Mouse (Mus musculus) limb, embryonic 11.5 days (tissue): ENCODE results near the gene Axdnd1. TPM values are rescaled to one million over a fixed set of nuclear protein-coding genes. Genes with fewer than 3 reads are reported as not detected.
"Not testable (repeated sequence)": the region's sequence is repeated elsewhere in the genome, so short reads cannot be mapped to it uniquely, and the experiment has no call there.

Experiments used
- ATAC-seq: fragments of 200-750 bp; cut with Nextera tagmentation; 2 replicates; pipeline ENCODE4 v1.8.0; 2017; ENCODE audit warnings: low read depth; ENCODE audit not compliant: insufficient number of reproducible peaks, low FRiP score, low TSS enrichment
- DNase-seq: peaks from one replicate; pipeline ENCODE4 v3.0.0-alpha.2; 2015; ENCODE audit warnings: low spot score
- H3K27ac ChIP-seq: fragments of 300-500 bp; sonication (generic); replicated peaks from 2 replicates; pipeline ENCODE4 v1.5.1; 2014; ENCODE audit warnings: low read depth, mild to moderate bottlenecking, low read length
- H3K27me3 ChIP-seq: fragments of 300-500 bp; sonication (generic); 2 replicates; pipeline ENCODE4 v1.6.1; 2014; ENCODE audit warnings: mild to moderate bottlenecking, low read length, mixed read lengths; ENCODE audit not compliant: control insufficient read depth, insufficient read depth
- H3K36me3 ChIP-seq: fragments of 300-500 bp; sonication (generic); 2 replicates; pipeline ENCODE4 v1.6.1; 2014; ENCODE audit warnings: mild to moderate bottlenecking, low read length, moderate library complexity, mixed read lengths; ENCODE audit not compliant: control insufficient read depth, insufficient read depth
- H3K4me1 ChIP-seq: fragments of 300-500 bp; sonication (generic); 2 replicates; pipeline ENCODE4 v1.6.1; 2014; ENCODE audit warnings: low read length, mixed read lengths; ENCODE audit not compliant: control insufficient read depth, insufficient read depth
- H3K4me2 ChIP-seq: fragments of 300-500 bp; sonication (generic); 2 replicates; pipeline ENCODE4 v1.6.1; 2014; ENCODE audit warnings: low read depth, mild to moderate bottlenecking, moderate library complexity; ENCODE audit not compliant: severe bottlenecking
- H3K4me3 ChIP-seq: fragments of 300-500 bp; sonication (generic); 2 replicates; pipeline ENCODE4 v1.5.1; 2014; ENCODE audit warnings: low read depth, low read length
- H3K9ac ChIP-seq: fragments of 300-500 bp; sonication (generic); 2 replicates; pipeline ENCODE4 v1.6.1; 2014; ENCODE audit warnings: mild to moderate bottlenecking, low read length
- H3K9me3 ChIP-seq: fragments of 300-500 bp; sonication (generic); 2 replicates; pipeline ENCODE4 v1.6.1; 2016; ENCODE audit warnings: low read length; ENCODE audit not compliant: control insufficient read depth
- WGBS: fragments of 180-500 bp; shearing (Covaris S2); extraction: QIAGEN DNeasy Blood & Tissue Kit; methylation state at CpG from one replicate; pipeline ENCODE4 v1.1.7; 2014; 5-methylcytosine and 5-hydroxymethylcytosine counted together
- polyA plus RNA-seq: library from polyadenylated mRNA; unstranded; fragments of >200 nt; fragmentation: Nextera tagmentation; extraction: Ambion mirVana; gene quantifications from 2 replicates; pipeline ENCODE4 v1.2.1, GENCODE M21; 2014

Gene Axdnd1
- polyA plus RNA-seq, 1 experiment from 2014 or later = 0.12 TPM

DNA sequence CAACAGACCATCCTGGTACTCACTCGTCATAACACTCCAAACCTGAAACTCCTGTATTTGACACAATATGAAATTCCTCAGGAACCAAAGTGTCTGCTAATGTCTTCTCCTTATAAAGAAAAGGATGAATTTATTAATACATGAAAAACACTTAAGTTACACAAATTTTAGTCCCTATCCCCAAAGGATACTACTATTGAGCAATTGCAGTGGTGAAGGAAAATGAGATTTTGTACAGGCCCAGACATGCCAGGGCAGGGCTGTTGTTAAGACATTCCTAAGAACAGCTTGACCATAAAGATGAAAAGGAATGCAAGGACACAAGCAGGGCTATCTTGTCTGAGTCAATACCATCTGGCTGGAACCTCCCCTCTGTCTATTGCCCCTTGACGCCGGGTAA, 20.8 kb downstream of the Axdnd1 start:
- H3K27me3 ChIP-seq, H3K4me3 ChIP-seq, DNase-seq, ATAC-seq, H3K36me3 ChIP-seq, H3K9ac ChIP-seq, H3K9me3 ChIP-seq, H3K4me1 ChIP-seq, H3K27ac ChIP-seq, H3K4me2 ChIP-seq: not testable (repeated sequence)
- 64% methylated on average over 3 of the region's 3 CpGs for whole genome bisulfite sequencing

DNA sequence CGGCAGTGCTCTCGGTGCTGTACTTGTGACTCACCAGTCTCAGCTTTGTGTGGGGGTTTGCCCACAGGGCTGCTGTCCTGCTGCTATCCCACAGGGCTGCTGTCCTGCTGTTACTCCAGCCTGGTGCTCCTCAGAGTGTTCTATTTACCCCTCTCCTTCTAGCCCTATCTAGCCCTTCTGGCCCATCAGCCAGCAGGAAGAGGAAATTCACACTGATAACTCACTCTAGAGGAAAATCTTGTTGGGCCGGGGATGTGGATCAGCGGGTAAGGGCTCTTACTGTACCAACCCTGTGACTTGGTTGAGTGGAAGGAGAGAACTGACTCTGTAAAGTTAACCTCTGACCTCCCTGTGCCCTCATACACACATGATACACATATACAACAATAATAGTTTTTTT, 27.8 kb downstream of the Axdnd1 start:
- ATAC-seq (no peak), DNase-seq (no peak)
- Histone ChIP-seq H3K4me3 (no peak overlapping the region), H3K27ac (no peak overlapping the region), H3K4me1 (no peaks in the 10 kb centered on the region), H3K9ac (no peak overlapping the region), H3K9me3 (no peaks in the 10 kb centered on the region), H3K27me3 (no peaks in the 10 kb centered on the region), H3K4me2 (no peak overlapping the region), H3K36me3 (no peaks in the 10 kb centered on the region)
- WGBS = 89% methylated on average over 4 of the region's 4 CpGs

DNA sequence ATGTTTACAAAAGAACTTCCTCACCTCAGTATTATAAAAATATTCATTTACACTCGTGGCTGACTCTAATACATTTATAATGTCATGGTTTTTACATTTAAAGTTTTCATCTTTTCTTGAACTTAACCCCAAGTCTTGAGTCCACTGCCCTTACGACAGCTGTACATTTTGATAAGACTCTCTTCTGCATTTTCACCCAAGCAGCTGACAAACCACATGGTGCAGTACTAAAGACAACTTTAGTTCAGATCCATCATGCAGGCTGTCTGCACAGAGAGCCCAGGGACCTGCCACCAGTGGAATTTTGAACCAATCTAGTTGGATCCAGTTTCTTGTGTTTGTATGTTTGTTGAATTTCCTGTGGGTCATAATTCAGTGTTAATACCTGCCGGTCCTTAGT, 34.1 kb downstream of the Axdnd1 start:
- DNase-seq = no peak
- H3K9me3 ChIP-seq = no peaks in the 10 kb centered on the region
- no peak for ATAC-seq
- no peak overlapping the region for H3K4me2 ChIP-seq
- no peak overlapping the region for H3K27ac ChIP-seq
- WGBS = 68% methylated on average over 3 of the region's 3 CpGs
- no peak overlapping the region for H3K9ac ChIP-seq
- no peak overlapping the region for H3K4me3 ChIP-seq
- no peaks in the 10 kb centered on the region for H3K36me3 ChIP-seq
- no peaks in the 10 kb centered on the region for H3K4me1 ChIP-seq
- no peaks in the 10 kb centered on the region for H3K27me3 ChIP-seq

DNA sequence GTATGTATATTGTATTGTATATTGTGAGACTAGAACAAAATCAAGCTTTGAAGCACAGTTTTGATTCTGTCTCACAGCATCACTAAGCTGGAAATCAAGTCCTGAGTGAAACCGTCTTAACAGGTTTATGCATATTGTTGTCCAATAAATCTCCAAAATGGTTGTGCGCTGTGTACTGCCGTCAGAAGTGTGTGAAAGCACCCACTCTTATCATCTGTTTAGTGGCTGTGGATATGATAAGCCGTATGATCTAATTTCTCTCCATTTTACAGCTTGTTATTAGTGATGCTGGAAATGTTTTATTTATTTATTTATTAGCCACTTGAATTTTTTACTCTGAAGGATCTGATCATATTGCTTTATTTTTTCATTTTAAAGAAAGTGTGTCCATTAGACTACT, 34.7 kb downstream of the Axdnd1 start:
- no peak for ATAC-seq

DNA sequence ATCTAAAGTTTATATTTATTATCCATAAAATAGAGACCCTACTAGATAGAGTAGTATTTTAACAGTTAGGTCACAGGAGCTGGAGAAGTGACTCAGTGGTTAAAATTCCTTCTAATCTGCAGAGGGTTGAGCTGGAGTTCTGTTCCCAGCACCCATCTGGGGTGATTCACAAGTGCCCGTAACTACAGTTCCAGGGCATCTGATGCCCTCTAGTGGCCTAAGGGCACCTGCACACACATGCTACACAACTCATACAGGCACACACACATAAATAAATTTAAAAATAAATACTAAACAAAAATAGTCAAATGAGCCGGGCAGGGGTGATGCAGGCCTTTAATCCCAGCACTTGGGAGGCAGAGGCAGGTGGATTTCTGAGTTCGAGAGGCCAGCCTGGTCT, 39.7 kb downstream of the Axdnd1 start:
- no peak for ATAC-seq
- H3K27me3 ChIP-seq = no peaks in the 10 kb centered on the region

More for the DNA sequence above, 34.7 kb downstream of the Axdnd1 start:
- no peak overlapping the region for H3K27ac ChIP-seq
- H3K4me2 ChIP-seq = no peak overlapping the region
- H3K9me3 ChIP-seq = no peaks in the 10 kb centered on the region
- WGBS = 92% methylated on average over 4 of the region's 4 CpGs
- H3K4me1 ChIP-seq = no peaks in the 10 kb centered on the region
- H3K27me3 ChIP-seq = no peaks in the 10 kb centered on the region
- no peaks in the 10 kb centered on the region for H3K36me3 ChIP-seq
- no peak overlapping the region for H3K4me3 ChIP-seq
- H3K9ac ChIP-seq = no peak overlapping the region
- DNase-seq = no peak

DNA sequence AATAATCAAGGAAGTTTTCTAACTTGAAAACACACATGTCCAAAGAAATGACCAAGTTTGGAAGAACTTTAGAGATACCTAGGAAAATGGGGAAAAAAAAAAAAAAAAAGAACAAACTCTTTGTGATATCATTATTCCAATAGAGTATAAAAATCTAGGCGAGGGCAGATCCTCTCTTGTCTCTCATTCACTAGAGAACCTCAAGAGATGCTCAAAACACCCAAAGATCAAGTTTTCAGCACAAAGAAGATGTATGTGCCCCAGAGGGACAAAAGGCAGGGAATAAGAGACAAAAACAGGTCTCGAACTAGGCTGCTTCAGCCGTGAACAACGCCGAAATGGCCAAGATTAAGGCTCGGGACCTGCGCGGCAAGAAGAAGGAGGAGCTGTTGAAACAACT, 55.2 kb downstream of the Axdnd1 start, which contains the start of gene Gm2000:
Gene Gm2000, plus strand, starts transcription at position 301 of the 400 bp plus-strand sequence.
- ATAC-seq (no peak), DNase-seq (no peak)
- Histone ChIP-seq H3K9ac (no peak within 1 kb of the TSS), H3K36me3 (no peaks in the 10 kb centered on the region), H3K4me2 (no peak within 1 kb of the TSS), H3K9me3 (no peaks in the 10 kb centered on the region), H3K4me3 (no peak within 1 kb of the TSS), H3K27ac (no peak within 1 kb of the TSS), H3K27me3 (no peaks in the 10 kb centered on the region), H3K4me1 (no peaks in the 10 kb centered on the region)
- 85% methylated on average over 6 of the region's 8 CpGs for WGBS

More for the DNA sequence above, 39.7 kb downstream of the Axdnd1 start:
- Histone ChIP-seq H3K36me3 (no peaks in the 10 kb centered on the region), H3K9me3 (no peaks in the 10 kb centered on the region), H3K27ac (no peak overlapping the region), H3K4me2 (no peak overlapping the region), H3K4me1 (no peaks in the 10 kb centered on the region), H3K4me3 (no peak overlapping the region), H3K9ac (no peak overlapping the region)
- no peak for DNase-seq
- 90% methylated on average over 3 of the region's 3 CpGs for WGBS

DNA sequence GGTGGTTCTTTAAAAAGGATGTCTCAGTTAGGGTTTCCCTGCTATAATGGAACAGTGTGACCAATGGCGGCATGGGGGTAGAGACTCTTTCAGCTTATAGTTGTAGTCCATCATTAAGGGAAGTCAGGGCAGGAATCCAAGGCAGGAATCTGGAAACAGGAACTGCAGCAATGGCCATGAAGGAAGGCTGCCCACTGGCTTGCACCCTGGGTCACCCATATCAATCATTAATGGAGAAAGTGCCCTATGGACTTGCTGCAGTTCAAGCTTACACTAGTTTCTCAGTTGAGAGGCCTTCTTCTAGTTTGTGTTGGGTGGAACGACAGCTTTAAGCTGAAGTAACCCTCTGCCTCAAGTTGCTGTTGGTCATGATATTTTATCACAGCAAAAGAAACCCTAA, 68.5 kb downstream of the Axdnd1 start:
- no peaks in the 10 kb centered on the region for H3K9me3 ChIP-seq
- no peak overlapping the region for H3K9ac ChIP-seq
- WGBS = 96% methylated on average over 2 of the region's 2 CpGs
- ATAC-seq (no peak), DNase-seq (no peak)
- H3K27me3 ChIP-seq = no peaks in the 10 kb centered on the region
- no peak overlapping the region for H3K4me2 ChIP-seq
- no peaks in the 10 kb centered on the region for H3K4me1 ChIP-seq
- H3K4me3 ChIP-seq = no peak overlapping the region
- no peak overlapping the region for H3K27ac ChIP-seq
- no peaks in the 10 kb centered on the region for H3K36me3 ChIP-seq

DNA sequence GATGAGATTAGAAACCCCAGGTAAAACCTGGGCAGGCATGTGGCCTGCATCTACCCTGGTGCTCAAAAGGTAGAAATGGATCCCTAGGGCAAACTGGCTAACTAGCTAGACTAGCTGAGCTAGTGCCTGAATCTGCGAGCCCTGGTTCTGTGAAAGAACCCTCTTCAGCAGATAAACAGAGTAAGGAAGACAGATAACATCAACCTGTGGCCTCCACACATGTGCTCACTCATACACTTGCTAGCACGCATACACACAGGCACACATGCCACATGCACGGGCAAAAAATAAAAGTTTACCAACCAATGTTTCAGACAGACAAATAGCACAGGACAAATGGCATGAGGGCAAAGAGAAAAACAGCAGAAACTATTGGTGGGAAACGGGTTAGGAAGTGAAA, 70.5 kb downstream of the Axdnd1 start:
- ATAC-seq = no peak
- H3K4me3 ChIP-seq = no peak overlapping the region
- WGBS = 90% methylated on average over 4 of the region's 4 CpGs
- no peak overlapping the region for H3K27ac ChIP-seq
- no peak overlapping the region for H3K4me2 ChIP-seq
- DNase-seq = no peak
- H3K27me3 ChIP-seq = no peaks in the 10 kb centered on the region
- H3K9ac ChIP-seq = no peak overlapping the region
- no peaks in the 10 kb centered on the region for H3K36me3 ChIP-seq
- no peaks in the 10 kb centered on the region for H3K9me3 ChIP-seq
- H3K4me1 ChIP-seq = no peaks in the 10 kb centered on the region

DNA sequence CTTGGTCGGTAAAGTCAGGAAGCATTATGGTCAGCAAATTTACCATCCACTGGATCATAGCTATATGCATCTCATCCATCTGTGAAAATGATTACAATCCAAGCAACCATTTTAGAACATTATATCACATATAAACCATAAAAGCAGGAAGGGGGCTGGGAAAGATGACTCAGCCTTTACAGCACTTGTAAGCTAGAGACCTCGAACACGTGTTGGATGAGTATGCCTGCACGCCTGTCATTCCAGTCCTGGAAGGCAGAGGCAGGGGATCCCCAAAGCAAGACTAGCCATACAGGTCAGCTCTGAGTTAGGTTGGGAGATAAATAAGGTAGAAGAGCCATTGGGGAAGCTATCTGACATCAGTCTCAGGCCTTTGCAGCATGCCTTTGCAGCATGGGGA, 71.9 kb downstream of the Axdnd1 start:
- Histone ChIP-seq H3K4me1 (no peaks in the 10 kb centered on the region), H3K4me3 (no peak overlapping the region), H3K27me3 (no peaks in the 10 kb centered on the region), H3K27ac (no peak overlapping the region), H3K9me3 (no peaks in the 10 kb centered on the region), H3K9ac (no peak overlapping the region), H3K36me3 (no peaks in the 10 kb centered on the region), H3K4me2 (no peak overlapping the region)
- 80% methylated on average over 4 of the region's 4 CpGs for WGBS
- no peak for DNase-seq
- no peak for ATAC-seq
